Mouse (Mus musculus): ENCODE measurements around the gene Oard1.

- TF ChIP-seq CTCF (IDR thresholded peaks at IDR 0.05; ENCODE audit: extremely low read depth, insufficient read length, insufficient replicate concordance, low read depth, low read length): no peak
- no peak for TF ChIP-seq POLR2A (IDR thresholded peaks at IDR 0.05; ENCODE audit: low read depth, low read length)
Observed at GRCm38 (mm10) chr17:48454190-48454589, 44.4 kb downstream of the Oard1 start.

All from small intestine, adult 2 months (tissue).